Mouse (Mus musculus) ES-CJ7 (cell line): ENCODE measurements around the gene Tmem145.

Source experiments
- DNase-seq: peaks from one replicate; pipeline ENCODE4 v3.0.0; 2011; ENCODE audit warnings: low read depth, low spot score

Gene Tmem145

DNA sequence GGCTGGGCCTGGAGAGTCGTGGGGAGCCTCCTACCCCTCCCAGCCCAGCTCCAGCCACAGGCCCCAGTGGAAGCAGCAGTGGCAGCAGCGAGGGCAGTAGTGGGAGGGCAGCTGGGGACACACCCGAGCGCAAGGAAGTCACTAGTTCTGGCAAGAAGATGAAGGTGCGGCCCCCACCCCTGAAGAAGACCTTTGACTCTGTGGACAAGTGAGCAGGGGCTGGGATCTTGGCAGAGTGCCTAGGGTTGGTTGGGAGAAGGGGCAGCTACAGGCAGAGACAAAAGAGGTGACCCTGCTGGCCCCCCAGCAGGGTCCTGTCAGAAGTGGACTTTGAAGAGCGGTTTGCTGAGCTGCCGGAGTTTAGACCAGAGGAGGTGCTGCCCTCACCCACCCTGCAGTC is 13.8 kb upstream of the Tmem145 start:
- no peak for DNase-seq

DNA sequence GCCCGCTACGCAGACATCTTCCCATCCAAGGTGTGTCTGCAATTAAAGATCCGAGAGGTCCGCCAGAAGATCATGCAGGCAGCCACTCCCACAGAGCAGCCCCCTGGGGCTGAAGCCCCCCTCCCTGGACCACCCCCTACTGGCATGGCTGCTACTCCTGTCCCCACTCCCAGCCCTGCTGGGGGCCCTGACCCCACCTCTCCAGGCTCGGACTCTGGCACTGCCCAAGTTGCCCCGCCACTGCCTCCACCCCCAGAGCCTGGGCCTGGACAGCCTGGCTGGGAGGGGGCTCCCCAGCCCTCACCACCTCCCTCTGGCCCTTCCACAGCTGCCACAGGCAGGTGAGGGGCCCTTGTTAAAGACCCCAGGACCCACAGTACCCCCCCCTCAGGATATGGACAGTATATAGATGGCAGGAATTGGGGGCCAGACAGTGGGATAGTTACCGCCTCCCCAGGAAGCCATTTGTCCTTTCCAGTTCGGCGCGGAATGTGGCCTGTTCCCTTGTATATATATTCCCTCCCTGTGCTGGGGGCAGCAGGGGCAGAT is 12.6 kb upstream of the Tmem145 start:
- no peak for DNase-seq

DNA sequence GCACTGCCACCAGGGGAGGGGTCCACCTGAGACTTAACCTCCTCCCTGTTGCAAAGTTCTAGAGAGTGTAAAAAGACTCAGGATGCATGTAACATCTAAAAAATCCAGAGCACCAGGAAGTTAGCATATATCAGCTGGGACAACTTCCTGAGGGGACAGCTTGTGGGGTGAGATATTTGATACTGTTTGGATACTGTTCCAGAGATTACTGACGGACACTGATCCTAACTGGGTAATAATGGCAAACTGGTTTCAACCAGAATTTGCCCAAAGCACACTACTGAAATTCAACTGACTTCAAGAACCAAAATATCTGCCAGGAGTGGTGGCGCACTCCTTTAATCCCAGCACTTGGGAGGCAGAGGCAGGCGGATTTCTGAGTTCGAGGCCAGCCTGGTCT is 11.4 kb upstream of the Tmem145 start:
- DNase-seq, result no peak

DNA sequence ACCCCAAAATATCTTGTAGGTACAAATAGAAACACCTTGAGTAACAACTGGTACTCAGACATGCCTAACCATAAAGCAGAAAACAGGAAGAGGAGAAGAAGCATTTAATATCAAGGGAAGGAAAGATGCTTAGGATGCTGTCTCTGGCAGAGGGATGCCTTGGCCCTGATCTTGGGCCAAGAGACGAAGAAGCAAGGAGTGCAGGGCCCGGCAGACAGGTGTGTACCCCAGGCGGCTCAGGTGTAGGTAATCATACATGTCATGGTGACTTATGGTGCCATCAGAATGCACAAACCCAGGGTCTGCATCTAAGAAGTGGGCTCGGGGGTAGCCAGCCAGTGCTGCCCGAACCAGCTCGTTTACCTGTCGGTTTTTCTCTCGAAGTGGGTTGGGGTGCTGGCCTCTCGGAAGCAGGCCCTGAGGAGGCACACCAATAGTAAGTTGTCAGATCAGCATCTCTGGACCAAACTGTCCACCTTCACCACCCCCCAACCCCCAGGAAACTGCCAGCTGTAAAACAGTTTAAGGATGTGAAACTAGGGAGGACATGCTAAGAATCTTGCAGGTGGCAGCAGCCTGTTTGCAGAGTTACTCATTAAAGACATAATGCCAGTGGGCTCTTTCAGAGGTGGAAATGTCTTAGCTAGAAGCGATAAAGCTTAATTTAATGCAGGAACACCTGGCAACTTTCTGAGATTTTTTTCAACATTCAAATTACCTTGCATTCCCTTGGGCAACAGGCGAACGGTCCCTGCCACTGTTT is 10.8 kb upstream of the Tmem145 start:
- no peak for DNase-seq

DNA sequence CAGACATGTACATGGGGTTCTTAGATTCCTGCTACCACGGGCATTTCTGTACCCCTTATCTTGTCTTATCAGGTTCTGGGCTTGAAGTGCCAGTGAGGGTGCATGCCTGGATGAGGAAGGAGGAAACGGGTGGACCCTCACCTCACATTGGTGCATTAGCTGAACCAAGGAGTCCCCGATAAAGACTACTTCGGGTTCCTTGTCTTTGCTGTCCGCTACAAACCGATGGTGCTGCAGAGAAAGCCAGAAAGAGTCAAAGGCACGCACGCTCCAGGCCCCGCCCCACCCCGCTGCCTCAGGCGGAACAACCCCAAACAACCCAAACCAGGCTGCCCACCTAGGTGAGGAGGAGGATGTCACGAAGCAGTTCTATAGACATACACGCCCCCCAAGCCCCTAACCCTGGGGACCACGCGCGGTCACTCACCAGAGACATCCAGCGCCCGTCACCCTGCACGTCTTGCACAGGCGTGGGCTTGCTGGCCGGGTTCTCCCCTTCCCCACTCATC is 8.9 kb upstream of the Tmem145 start:
- peak; percentile 56 for DNase-seq

DNA sequence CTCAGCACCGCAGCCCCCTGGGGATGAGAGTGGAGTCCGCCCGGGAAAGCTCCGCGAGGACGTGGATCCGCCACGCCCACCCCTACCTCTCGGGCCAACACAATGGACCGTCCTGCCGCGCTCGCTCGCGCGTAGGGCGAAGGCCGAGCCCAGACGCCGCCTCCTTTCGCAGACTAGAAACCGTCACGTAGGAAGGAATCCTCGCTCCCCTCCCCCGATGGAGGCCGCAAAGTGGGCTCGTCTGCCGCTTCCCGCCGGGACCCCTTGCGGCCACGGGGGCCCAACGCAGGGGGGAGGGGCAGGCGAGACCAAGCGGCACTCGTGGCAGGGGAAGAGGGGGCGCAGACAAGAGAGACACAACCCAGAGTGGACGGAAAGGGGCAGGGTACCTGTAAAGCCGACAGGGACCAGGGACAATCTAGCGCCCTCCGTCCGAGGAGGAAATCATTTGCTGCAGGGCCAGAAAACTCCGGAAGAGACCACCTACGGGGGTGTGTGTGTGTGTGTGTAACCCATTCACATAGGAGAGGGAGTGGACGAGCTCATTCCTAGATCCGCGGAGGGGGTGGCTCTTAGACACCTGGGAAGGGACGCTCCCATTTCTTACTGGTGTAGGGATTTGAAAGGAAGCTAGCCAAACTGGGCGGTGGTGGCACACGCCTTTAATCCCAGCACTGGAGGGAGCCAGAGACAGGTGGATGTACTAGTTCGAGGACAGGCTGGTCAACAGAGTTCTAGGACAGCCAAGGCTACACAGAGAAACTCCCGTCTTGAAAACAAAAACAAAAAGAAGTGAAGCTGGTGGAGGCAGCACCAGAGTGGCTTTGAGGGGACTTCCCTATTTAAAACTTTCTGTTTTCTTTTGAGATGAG is 8.2 kb upstream of the Tmem145 start, which contains the start of gene Pafah1b3:
Pafah1b3 (minus strand) TSS at position 533 of the 872 bp plus-strand sequence.
- peak; percentile 100 for DNase-seq

DNA sequence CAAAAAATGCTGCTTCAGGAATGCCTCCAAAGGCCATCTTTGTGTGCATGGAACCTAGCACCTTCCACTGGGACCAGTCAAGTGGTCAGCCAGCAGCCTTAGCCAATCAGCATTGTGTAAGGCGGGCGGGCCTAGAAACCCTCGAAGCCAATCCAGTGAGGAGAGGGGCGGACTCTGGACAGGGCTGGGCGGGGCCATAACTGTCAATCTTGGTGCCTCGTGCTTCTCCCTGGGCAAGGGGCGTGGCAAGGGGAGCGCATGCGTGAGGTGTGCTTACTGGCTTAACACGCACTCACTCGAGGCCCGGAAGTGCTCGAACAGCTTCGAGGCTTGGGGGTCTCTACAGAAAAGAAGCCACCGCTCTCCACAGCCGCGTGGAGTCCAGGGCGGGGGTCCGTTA is 4.8 kb upstream of the Tmem145 start, which contains the start of gene Prr19:
Prr19 (plus strand) TSS at position 349 of the 400 bp plus-strand sequence.
- DNase-seq, result peak; percentile 96

DNA sequence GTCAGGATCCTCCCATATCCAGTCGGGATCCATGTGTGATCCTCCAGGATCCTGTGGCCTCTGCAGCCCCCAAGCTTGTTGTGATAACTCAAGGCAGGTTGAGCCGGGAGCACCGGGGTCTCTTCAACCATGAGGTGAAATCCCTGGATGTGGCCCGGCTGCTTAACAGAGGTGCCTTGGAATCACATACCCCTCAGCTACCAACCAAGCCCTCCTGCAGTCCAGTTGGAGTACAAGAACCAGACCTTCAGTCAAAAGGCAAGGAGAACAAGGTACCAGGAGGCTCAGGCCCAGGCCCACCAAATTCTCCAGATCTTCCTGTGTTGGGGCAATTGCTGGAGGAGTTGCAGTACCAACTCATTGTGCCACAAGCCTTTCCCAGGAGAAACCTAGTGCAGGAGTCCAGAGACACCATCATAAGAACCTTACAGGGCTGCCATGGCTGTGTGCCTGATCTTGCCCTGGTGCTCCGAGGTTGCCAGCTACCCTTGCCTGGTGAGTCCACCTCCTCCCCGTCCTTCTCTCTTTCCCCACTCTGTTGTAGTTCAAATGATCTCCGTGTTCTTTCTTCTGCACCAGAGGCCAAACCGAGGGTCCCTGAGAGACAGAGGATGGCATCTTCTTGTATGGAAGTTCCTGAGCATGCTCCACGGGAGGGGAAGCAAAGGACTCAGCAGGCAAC is 2.8 kb upstream of the Tmem145 start:
- no peak for DNase-seq

DNA sequence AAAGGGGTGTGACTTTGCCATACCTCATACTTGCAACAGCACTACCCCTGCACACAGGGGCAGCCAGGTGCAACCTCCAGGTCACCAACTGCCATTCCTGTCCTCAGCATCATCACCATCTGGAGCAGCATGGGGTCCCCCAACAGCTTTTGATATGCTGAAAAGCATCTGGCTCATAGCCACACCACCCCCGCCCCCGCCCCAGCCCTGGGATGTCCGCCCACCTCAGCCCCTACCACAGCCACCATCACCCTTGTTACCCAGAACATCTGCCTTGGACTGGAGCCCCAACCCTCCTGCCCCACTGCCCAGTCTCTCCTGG is 2.3 kb upstream of the Tmem145 start:
- peak; percentile 83 for DNase-seq

DNA sequence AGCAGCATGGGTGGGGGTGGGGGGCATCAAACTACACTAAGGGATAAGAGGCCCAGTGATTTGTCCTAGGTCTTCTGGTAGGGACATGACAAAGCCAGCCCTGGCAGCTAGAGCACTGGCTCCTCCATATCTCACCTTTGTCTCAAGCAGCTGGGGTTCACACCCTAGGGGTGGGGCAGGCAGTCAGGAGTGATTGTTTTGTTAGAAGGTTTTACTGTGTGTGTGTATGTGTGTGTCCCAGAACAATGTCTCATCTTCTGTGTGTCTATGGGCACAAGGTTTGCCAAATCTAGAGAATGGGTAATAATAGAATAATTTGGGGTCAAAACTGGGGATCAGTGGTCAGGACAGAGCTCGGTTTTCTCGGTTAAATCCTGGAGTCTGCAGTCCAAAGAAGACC is 425 bp upstream of the Tmem145 start:
- DNase-seq, result no peak

DNA sequence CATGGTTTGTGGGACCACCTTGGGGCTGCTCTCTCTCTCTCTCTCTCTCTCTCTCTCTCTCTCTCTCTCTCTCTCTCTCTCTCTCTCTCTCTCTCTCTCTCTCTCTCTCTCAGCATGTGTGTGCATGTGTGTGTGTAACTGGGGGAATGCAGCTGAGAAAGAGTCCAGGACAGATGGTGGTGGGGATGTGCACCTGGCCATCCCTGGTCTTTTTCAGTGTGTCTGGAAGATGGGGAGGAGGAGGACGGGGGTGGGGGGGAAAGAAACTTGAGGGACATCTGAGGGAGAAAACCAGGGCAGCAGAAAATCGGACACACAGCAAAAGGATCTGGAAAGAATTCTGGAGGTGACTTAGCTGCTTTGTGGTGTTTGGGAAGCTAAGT is 699 bp downstream of the Tmem145 start:
- no peak for DNase-seq

DNA sequence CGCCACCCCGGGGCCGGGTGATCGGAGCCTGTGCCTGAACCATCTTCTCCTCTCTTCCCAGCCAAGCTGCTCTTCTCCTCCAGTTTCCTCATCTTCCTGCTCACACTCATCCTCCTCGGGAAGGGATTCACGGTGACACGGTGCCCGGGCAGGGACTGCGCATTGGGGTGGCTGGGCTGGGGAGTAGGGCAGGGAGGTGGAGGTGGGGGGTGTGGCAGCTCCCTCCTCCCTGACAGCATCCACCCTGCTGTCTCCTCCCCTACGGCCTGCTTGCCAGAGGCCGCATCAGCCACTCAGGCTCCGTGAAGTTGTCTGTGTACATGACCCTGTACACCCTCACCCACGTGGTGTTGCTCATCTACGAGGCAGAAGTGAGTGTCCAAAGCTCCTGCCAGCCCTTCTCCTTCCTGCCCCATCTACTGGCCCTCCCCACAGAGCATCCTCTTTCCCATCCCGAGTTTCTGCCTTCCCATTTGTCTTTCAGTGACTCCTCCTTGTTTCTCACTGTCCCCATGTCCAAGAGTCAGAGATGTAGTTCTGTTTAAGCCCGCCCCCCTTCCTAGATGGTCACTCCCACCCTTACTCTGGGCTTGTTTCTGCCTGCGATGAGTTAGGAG is 2.9 kb downstream of the Tmem145 start:
- no peak for DNase-seq

DNA sequence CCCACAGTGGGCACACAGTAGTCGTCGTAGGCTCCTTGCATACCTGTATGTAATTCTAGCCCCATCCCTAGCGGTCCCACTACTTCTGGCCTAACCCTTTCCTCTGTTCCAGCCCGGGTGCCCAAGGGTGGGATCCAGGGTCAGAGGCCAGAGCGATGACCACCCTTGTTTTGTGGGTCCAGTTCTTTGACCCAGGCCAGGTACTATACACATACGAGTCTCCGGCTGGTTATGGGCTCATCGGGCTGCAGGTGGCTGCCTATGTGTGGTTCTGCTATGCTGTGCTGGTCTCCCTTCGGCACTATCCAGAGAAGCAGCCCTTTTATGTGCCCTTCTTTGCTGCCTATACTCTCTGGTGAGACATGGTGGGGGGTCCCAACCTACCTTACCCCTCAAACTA is 3.5 kb downstream of the Tmem145 start:
- DNase-seq, result no peak

DNA sequence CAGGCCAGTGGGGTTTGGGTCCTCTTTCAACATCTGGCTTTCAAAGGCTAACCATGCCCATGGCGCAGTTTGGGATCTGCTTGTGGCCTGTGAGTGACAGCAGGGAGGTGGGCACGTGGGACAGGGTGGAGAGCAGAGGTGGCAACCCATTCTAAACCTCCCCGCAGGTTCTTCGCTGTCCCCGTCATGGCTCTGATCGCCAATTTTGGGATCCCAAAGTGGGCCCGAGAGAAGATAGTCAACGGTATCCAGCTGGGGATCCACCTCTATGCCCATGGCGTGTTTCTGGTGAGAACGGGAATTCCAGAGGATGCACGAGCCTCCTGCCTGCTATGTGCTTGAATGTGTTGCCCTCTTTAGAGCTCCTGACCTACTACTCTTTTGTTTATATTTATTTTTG is 5.3 kb downstream of the Tmem145 start:
- DNase-seq, result no peak

DNA sequence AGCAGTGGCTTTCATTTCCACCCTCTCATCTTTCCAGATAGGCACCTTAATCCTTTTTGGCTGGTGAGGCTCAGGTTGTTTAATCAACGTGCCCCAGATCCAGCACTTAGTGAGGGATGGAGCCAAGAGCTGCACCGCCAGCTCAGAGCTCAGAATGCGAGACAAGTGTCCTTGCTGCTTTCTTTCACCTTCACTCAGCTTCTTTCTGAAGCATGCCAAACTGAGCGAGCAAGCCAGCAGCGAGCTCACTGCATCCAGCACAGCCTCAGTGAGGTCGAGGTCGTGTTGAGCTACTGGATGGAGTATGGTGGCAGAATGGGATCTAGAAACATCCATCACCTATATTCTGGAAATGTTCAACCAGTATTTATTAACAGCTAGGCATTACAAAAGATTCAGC is 7.4 kb downstream of the Tmem145 start:
- DNase-seq, result no peak

DNA sequence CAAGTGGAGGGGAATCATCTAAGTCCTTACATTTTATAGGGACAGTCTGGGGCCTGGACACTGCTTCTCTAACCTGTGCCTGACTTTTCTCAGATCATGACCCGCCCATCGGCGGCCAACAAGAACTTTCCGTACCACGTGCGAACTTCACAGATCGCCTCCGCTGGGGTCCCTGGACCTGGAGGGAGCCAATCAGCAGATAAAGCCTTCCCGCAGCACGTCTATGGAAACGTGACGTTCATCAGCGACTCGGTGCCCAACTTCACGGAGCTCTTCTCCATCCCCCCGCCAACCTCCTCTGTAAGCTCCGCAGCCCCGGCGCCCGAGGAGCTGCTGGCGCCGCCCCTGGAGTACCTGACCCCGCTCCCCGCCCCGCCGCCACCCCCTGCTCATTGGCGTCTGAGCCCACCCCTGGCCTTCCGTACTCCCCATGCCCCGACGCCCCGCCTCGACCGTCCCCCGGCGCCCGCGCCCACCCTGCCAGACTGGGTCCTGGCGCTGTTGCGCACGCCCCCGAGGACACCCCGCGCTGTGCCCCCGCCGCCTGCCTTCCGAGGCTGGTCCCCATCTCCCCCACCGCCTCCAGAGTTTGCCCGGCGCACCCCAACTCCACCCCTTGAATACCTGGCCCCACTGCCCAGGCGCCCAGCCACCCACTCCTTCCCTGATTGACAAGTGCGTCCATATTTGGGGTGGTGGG is 8.8 kb downstream of the Tmem145 start:
- peak; percentile 61 for DNase-seq

DNA sequence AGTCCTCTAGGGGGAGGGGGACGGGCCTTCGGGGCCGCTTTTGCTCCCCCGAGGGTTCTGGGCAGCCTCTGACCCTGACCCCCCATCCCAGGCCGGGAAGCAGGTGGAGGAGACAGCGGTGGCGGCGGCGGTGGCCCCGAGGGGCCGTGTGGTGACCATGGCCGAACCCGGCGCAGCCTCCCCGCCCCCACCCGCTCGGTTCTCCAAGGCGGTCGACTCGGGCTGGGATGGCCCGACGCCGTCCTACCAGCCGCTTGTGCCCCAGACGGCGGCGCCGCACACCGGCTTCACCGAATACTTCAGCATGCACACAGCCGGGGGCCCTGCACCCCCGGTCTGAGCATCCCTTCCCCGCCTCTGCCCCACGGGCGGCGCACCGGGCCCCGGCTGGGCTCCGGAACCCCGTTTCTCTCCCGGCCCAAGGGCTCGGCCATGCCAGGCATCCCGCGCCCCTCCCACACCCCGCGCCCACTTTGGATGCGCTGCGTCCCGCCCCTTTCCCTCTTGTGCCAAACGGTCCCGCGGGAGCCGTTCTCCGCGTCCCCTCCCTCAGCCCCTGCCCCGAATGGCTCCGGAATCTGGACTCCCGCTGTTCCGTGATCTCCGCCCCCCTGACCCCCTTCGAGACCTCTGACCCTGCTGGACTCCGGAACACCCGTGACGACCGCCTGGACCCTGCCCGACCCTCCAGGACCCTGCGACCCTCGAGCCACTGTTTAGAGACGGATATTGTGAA is 9.6 kb downstream of the Tmem145 start:
- DNase-seq, result peak; percentile 39

DNA sequence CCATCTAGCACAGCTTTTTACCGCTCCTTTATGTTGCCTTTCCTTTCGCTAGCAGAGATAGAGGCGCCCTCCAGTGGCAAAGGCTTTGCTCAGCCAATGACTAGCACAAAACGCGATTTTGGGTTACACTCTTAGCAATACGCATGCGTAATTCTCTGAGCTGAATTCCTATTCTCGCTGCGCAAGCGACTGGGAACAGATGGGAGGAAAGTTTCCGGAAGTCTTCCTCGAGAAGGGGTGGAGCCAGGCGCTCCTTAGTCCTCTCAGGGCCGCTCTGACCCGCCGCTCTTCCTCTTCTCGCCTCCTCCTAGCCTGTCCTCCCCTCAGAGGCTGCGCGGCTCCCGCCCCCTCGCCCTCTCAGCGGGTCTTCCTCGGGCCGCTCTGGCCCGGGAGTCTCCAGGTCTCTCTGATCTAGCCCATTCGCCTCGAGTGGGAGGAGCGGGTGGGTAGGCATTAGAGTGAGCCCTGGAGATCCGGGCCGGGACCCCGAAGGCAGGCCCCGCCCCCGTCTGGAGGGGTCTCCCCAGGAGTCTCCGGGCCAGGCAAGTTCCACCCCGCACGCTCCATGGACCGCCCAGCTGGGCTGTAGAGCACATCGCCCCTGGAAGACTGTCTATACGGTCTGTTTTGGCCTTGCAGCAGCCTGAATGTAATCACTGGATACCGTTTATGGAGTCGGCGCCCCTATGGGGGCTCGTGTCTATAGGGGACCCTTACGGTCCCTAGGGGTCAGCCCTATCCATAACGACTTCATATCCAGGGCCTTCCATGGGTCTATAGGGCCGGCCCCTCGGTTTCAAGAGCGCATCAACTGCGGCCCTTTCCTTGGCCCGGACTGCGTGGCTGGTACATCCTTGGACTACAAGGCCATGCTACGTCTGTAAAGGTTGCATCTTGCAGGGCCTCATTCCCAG is 10.9 kb downstream of the Tmem145 start, which contains the start of gene Megf8:
Megf8 (plus strand) TSS at position 633 of the 914 bp plus-strand sequence.
- peak; percentile 100 for DNase-seq

DNA sequence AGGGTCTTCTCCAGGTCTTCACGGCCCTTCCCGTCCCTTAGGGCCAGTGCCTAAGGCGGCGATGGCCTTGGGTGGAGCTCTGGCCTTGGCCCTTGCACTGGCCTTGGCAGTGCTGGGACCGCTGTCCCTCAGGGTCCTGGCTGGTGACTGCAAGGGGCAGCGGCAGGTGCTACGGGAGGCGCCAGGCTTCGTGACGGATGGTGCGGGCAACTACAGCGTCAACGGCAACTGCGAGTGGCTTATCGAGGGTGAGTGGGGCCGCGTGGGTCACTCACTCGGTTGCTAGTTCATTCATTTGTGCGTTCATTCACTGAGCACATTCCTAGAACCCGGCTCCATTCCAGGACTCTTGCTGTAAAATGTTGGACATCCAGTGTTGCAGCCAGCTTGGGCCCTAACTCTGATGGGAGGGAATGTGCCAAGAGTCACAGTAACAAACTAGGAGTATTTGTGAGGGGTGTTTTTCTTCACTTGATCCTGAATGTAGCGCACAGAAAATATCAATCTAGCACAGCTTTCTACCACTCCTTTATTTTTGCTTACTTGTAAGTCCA is 11.6 kb downstream of the Tmem145 start:
- DNase-seq, result no peak
